In genomic region chr19:58413290-58413689, GRCm38 (mm10) we compare ENCODE assay signal across 9 mouse cellular contexts. TPM values are rescaled to one million over a fixed set of nuclear protein-coding genes. Genes with fewer than 3 reads are reported as not detected.
DNase-seq lines count a peak whose midpoint lies in the region; ATAC-seq and TF ChIP-seq lines count a peak whose summit lies in the region.
"Had no signal": no experiment of that assay in that cellular context is flagged by ENCODE, and none has a peak within 500 bp of the region (broad histone marks: within the 10 kb centered on the region; RNA-seq: fewer than 3 reads in every experiment).

No protein-coding gene starts in this region.

- DNase-seq in heart, postnatal 25 days (ENCODE audit: low spot score) = no peak
- peak; percentile 85 for DNase-seq in NIH3T3 (ENCODE audit: low read depth)
- peak; percentile 31 for DNase-seq in gastrocnemius, postnatal 10 days
- DNase-seq in thymus, adult 2 months = no peak
- no peak for DNase-seq in thymus, postnatal 0 days (ENCODE audit: low spot score)

- no peak for TF ChIP-seq CTCF in thymus, adult 2 months (IDR thresholded peaks at IDR 0.05; ENCODE audit: borderline replicate concordance, control insufficient read depth, extremely low read depth, insufficient read depth, low read length, poor library complexity)

- H3K27ac ChIP-seq in heart, embryonic 11.5 days (ENCODE audit: low read depth, low read length) = no peak overlapping the region
- H3K27ac ChIP-seq in kidney, embryonic 14.5 days (ENCODE audit: low read depth, low read length) = no peak overlapping the region
- no peak overlapping the region for H3K27ac ChIP-seq in thymus, adult 2 months (ENCODE audit: control insufficient read depth, insufficient read depth, low read length)

- H3K9me3 ChIP-seq in heart, embryonic 11.5 days (replicated peaks; ENCODE audit: control insufficient read depth, low read length) = no peaks in the 10 kb centered on the region
- H3K9me3 ChIP-seq in kidney, embryonic 14.5 days (ENCODE audit: control insufficient read depth, low read length) = no peaks in the 10 kb centered on the region

- H3K4me1 ChIP-seq in heart, embryonic 11.5 days (ENCODE audit: control insufficient read depth, insufficient read depth, low read length) = no peaks in the 10 kb centered on the region
- H3K4me1 ChIP-seq in kidney, embryonic 14.5 days (ENCODE audit: control insufficient read depth, insufficient read depth, low read length) = peaks cover 8% of the 10 kb centered on the region; the same call in 1 of the 2 replicates
- H3K4me1 ChIP-seq in thymus, adult 2 months (replicated peaks; ENCODE audit: control insufficient read depth, insufficient read depth, low read length) = peaks cover 2% of the 10 kb centered on the region; the same call in 1 of the 2 replicates

- no peaks in the 10 kb centered on the region for H3K36me3 ChIP-seq in heart, embryonic 11.5 days (ENCODE audit: control insufficient read depth, insufficient read depth, low read length)
- H3K36me3 ChIP-seq in kidney, embryonic 14.5 days (ENCODE audit: control insufficient read depth, insufficient read depth, low read length) = no peaks in the 10 kb centered on the region
- no peaks in the 10 kb centered on the region for H3K36me3 ChIP-seq in thymus, adult 2 months (ENCODE audit: control insufficient read depth, insufficient read depth, low read length)
- H3K36me3 ChIP-seq: G1E had no signal

- no peak for TF ChIP-seq POLR2A in thymus, adult 2 months (IDR thresholded peaks at IDR 0.05; ENCODE audit: control insufficient read depth, extremely low read depth, insufficient read depth, low read length, poor library complexity)

- ATAC-seq in heart, embryonic 11.5 days (replicated peaks; ENCODE audit: insufficient number of reproducible peaks, low FRiP score, low TSS enrichment) = no peak
- peak; percentile 84 for ATAC-seq in kidney, embryonic 14.5 days (ENCODE audit: low FRiP score, low TSS enrichment)
- peak; percentile 83 for ATAC-seq in megakaryocyte progenitor cell, adult 5-6 weeks (replicated peaks; ENCODE audit: poor library complexity)

- H3K27me3 ChIP-seq in heart, embryonic 11.5 days (ENCODE audit: control insufficient read depth, insufficient read depth, low read length) = no peaks in the 10 kb centered on the region
- H3K27me3 ChIP-seq in kidney, embryonic 14.5 days (ENCODE audit: control insufficient read depth, insufficient read depth, low read length) = no peaks in the 10 kb centered on the region
- no peaks in the 10 kb centered on the region for H3K27me3 ChIP-seq in thymus, adult 2 months (ENCODE audit: control insufficient read depth, insufficient read depth, low read length)

- intact Hi-C loops in heart, postnatal 25 days (cut with DNase I) = no loop called here

- no peak overlapping the region for H3K4me3 ChIP-seq in heart, embryonic 11.5 days (ENCODE audit: low read depth, low read length)
- no peak overlapping the region for H3K4me3 ChIP-seq in kidney, embryonic 14.5 days (ENCODE audit: low read length)
- no peak overlapping the region for H3K4me3 ChIP-seq in thymus, adult 2 months (ENCODE audit: control insufficient read depth, insufficient read depth, low read length)

- no peak overlapping the region for H3K9ac ChIP-seq in heart, embryonic 11.5 days (ENCODE audit: low read depth, low read length)
- H3K9ac ChIP-seq in kidney, embryonic 14.5 days (ENCODE audit: low read depth, low read length) = no peak overlapping the region

- H3K4me2 ChIP-seq in heart, embryonic 11.5 days = peak overlapping the region; percentile 47; the same call in 1 of the 2 replicates
- no peak overlapping the region; the same call in 1 of the 2 replicates for H3K4me2 ChIP-seq in kidney, embryonic 14.5 days (replicated peaks; ENCODE audit: low read depth, low read length)

- WGBS in heart, embryonic 11.5 days (ENCODE audit: insufficient replicate concordance) = 28% methylated on average over 8 of the region's 8 CpGs
- 19% methylated on average over 8 of the region's 8 CpGs for WGBS in kidney, embryonic 14.5 days
- 1% methylated on average over 8 of the region's 8 CpGs for WGBS in thymus, adult 2 months

RNA-seq across cellular contexts. Expression of gene Gfra1, which starts 42.4 kb away (rescaled TPM):
- polyA plus RNA-seq in heart, embryonic 11.5 days (2014; fragmentation: Nextera tagmentation; extraction: Ambion mirVana) = 3.8 and 4.3 TPM in 2 replicates
- 1 to 10 TPM; 3.5 to 3.6 TPM for total RNA-seq in heart, postnatal 25 days (2021)
- total RNA-seq in gastrocnemius, postnatal 10 days (2021) = 10 to 100 TPM in 1 of 2 experiments, 1 to 10 TPM in 1; 9.5 to 10.3 TPM
- polyA plus RNA-seq in kidney, embryonic 14.5 days (2014; fragmentation: Nextera tagmentation; extraction: Ambion mirVana) = 38.1 and 70.1 TPM in 2 replicates
- 0.20 TPM in 1 of 2 replicates, not detected in the other for total RNA-seq in megakaryocyte progenitor cell, adult 5-6 weeks (2015)
- total RNA-seq in megakaryocyte progenitor cell, adult 5-6 weeks (2017) = 0.03 and 0.08 TPM in 2 replicates
- 6.1 and 7.0 TPM in 2 replicates for polyA plus RNA-seq in thymus, adult 2 months (2012; rRNA removed)
- 32.6 and 36.2 TPM in 2 replicates for polyA plus RNA-seq in thymus, postnatal 0 days (2015; fragmentation: Nextera tagmentation; extraction: Ambion mirVana)
- polyA plus RNA-seq: G1E had no signal

Comparison
In these comparisons a context has a peak if more than half of its experiments do, and no peak if none do; other contexts are left out.
1. DNase-seq: peak in NIH3T3 (single experiment) and gastrocnemius, postnatal 10 days (single experiment); none in heart, postnatal 25 days (single experiment), thymus, adult 2 months (single experiment) and thymus, postnatal 0 days (single experiment).